Mouse (Mus musculus) regulatory T cell (primary cell): Measurements from ENCODE around the gene Upk3a.
"Not testable (repeated sequence)": the region's sequence is repeated elsewhere in the genome, so short reads cannot be mapped to it uniquely, and the experiment has no call there.

Source experiments
- in situ Hi-C: fragments of 300-600 bp; cut with MboI, MseI; formaldehyde crosslinking; loops from one replicate; pipeline ENCODE4 v1.15.1; 2025; ENCODE audit warnings: high pct_unique_total_duplicates

The Upk3a gene

DNA sequence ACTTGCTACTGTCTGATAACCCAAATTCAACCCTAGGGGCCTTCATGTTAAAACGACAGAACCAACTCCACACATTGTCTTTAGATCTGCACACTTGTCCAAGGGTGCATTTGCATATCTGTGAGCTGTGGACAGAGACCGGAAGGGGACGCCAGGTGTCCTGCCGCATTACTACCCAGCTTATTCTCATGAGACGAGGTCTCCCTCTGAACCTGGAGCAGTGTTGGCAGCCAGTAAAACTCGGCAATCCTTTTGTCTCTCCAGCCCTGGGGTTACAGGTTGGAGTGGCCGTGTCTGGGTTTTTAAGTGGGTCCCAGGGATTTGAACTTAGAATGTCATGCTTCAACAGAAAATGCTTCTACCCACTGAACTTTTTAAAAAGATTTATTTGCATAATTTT is 17.0 kb upstream of the Upk3a start:
- in situ Hi-C loops: loop anchor here (5.0 kb wide), 1 partner anchor 72 kb away; no protein-coding TSS in a partner anchor

- in situ Hi-C loops: no loop called here
Observed at GRCm38 (mm10) chr15:85000984-85001982, 15.7 kb upstream of the Upk3a start.

DNA sequence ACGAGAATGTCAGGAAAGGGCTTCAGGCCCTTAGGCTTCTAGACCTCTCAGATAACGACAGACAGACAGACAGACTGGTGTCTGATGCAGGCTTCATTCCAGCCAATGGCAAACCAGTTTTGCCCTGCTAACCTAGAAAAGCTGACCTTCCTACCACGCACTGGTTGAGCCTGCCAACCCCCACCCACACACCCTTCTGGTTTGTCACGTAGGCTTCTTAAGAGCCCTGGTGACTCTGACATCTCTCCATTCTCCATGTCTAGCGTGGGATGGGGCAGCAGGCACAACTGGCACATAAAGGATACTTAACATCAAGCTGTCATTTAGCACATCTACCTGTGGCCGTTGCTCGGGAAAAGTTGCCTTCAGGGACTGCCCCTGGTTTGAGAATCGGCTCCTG is 7.3 kb upstream of the Upk3a start:
- in situ Hi-C loops: no loop called here

- in situ Hi-C loops: no loop called here
Observed at GRCm38 (mm10) chr15:85011895-85012661, 4.9 kb upstream of the Upk3a start.

- in situ Hi-C loops: no loop called here
Observed at GRCm38 (mm10) chr15:85012662-85013054, 4.3 kb upstream of the Upk3a start.

GRCm38 (mm10) chr15:85015771-85016170 is 1.2 kb upstream of the Upk3a start:
- in situ Hi-C loops: no loop called here

- in situ Hi-C loops: no loop called here
Observed at GRCm38 (mm10) chr15:85022211-85022610, 5.3 kb downstream of the Upk3a start.

DNA sequence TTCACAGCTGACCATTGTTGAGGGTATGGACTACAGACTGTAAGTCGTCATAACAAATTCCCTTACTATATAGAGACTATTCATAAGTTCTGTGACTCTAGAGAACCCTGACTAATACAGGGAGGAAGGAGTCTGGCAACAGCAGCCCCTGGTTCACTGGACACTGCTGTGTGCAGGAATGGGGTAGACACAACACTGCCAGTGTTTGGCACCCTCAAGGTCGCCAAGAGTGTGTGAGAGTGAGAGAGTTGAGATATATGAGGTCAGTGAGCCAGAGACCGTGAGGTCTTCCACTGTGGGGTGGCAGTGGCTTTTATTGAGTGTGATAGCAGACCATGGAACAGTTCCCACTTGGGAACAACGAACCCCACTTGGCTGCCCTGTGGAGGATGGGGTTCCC is 9.3 kb downstream of the Upk3a start:
- in situ Hi-C loops: no loop called here

GRCm38 (mm10) chr15:85027740-85028139 is 10.8 kb downstream of the Upk3a start:
- in situ Hi-C loops: no loop called here

- in situ Hi-C loops: not testable (repeated sequence)
Observed at GRCm38 (mm10) chr15:85028648-85029047, 11.7 kb downstream of the Upk3a start, which contains the start of gene Fam118a. TSS of gene Fam118a (plus strand) at chr15:85028948.

GRCm38 (mm10) chr15:85030643-85031042 is 13.7 kb downstream of the Upk3a start:
- in situ Hi-C loops: loop anchor here (10.0 kb wide), 1 partner anchor 844 kb away; the partner anchor contains the start of gene Trmu

DNA sequence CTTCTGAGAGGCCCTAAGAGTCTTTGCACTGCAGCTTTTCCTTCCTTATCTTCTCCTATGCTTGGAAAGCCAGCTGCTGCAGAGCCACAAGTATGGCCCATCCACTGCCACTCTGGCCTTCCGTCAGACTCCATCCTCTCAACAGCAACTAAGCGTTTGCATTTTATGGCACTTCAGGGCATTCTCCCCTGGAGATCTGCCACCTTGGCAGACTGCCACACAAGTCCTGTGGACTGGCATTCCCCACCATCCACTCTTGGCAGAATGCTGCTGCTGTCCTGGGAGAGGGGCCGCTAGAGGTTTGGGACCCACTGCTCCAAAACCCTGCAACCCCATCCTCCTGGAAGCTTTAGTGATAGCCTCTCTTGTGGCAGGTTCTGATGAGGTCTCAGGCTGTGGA is 14.9 kb downstream of the Upk3a start:
- in situ Hi-C loops: loop anchor here (10.0 kb wide), 1 partner anchor 843 kb away; the partner anchor contains the start of gene Trmu

GRCm38 (mm10) chr15:85033916-85034315 is 17.0 kb downstream of the Upk3a start:
- in situ Hi-C loops: loop anchor here (10.0 kb wide), 1 partner anchor 841 kb away; the partner anchor contains the start of gene Trmu

- in situ Hi-C loops: loop anchor here (10.0 kb wide), 1 partner anchor 838 kb away; the partner anchor contains the start of gene Trmu
Observed at GRCm38 (mm10) chr15:85036566-85037342, 19.8 kb downstream of the Upk3a start.

DNA sequence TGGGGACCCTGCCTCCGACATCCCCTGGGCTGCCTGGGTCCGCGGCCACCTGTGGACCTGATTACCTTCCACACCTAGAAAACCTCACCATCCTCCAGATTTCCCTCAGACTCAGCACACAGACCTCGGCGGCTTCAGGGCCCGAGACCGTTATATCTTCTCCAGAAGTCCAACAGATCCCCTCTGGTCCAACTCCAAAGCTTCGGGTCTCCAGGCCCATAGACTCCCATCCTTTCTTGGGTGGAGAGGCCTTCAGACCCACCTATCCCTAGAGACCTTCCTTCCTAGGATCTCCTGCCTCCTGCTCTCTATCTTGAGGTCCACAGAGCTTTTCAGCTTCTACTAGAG is 20.4 kb downstream of the Upk3a start:
- in situ Hi-C loops: loop anchor here (10.0 kb wide), 1 partner anchor 837 kb away; the partner anchor contains the start of gene Trmu

DNA sequence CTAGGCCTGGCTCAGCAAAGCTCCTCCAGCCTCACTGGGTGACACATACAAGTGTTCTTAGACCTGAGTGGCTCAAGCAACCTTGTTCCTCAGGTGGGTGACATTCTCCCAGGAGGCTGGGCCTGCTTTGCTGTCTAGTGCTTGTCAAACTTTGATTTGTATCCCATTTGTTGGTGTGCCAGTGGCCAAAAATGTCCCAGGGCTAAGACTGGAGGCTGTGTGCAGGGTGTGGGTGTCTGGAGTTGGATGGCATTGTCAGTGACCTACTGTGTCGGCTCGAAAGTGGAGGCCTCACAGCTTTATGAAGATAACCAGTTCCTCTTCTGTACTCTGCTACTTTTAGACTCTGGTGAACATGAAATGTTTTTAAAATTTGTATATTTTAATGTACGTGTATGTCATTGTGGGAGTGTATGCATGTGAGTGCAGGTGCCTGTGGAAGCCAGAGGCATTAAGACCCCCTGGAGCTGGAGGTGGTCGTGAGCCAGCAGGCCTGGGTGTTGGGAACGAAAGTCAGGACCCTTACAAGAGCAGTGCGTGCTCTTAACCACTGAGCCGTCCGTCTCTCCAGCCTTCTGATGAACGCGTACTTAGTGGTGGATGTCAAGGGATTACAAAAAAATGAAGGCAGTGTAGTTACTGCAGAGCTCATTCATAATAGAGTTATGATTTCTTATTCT is 24.7 kb downstream of the Upk3a start:
- in situ Hi-C loops: no loop called here

GRCm38 (mm10) chr15:85042361-85042954 is 25.5 kb downstream of the Upk3a start:
- in situ Hi-C loops: no loop called here

DNA sequence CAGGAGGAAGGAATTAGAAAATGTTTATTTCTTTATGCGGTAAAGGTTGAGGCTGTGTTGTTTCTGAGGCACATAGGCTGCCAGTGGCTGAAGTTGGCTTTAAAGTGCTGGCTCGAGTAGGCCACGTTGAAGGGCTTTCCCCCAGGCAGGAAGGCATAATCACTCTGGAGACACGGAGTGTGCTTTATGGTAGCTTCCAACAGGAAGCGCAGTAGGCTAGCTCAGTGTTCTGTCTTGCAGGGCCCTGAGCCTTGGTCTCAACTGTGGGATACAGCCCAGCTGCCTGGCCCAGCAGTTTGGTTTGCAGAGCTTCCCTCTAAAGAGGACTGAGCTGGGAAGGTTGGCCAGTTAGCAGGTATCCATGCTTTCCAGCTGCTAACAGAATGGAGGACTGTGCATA is 26.2 kb downstream of the Upk3a start:
- in situ Hi-C loops: no loop called here

DNA sequence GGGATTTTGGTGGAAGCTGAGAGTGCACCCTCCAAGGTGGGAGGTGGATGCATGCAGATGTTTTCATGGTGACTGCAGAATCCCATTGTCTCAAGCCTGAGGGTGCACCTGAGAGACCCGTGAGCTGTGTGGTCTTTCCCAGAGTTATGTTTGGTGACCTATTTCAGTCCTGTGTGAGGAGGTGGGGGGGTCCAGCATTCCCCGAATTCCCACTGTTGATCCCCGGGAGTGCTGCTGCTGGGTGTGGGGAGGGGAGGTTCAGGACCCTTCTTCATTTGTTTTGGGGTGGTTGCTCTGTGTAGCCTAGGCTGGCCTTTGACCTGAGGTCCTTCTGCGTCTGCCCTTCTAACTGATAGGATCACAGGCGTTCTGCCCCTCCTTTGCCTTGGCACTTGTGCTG is 26.8 kb downstream of the Upk3a start:
- in situ Hi-C loops: no loop called here

DNA sequence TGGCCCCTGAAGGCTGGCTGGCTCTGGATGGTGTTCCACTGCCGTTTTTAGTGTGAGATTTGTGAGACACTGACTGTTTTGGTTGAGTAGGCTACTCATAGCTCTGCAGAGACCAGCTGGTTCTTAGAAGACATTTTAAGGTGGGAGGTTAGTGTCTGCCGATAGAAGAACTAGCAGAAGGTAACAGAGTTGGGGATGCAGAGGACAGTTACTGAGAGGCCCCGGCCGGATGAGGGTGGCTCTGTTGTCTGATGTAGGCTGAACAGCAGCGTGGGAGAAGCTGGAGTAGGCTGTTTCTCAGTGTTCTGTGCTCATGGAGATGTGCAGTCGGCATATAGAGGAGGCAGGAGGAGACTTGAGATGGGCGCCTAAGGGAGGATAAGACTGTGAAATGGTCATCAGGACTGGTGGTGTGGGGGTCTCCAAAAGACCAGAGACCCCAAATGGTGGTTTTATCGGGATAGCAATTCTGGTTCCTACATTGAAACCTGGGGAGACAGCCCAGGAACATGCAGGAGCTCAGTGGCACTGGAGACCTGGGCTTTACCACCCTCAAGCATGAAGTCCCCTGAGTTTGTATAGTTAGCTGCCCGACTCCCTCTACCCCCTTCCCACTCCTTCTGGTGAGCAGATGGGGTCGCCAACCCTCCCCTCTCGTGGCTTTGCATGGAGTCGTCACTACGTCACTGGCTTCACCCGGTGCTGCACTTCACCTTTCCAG is 29.4 kb downstream of the Upk3a start:
- in situ Hi-C loops: no loop called here
